Mouse (Mus musculus) frontal cortex, adult 2 months (tissue): ENCODE measurements around the gene Alk. TPM values are rescaled to one million over a fixed set of nuclear protein-coding genes. Genes with fewer than 3 reads are reported as not detected.
A peak's percentile ranks its signal among the peaks of the same experiment; 100 is the strongest.

Source experiments
- DNase-seq, 2 experiments: peaks; one replicate each; pipeline ENCODE4 v3.0.0; 2022; ENCODE audit warnings: low spot score in 1 of 2; ENCODE audit errors: extremely low spot score in 1 of 2
- polyA plus RNA-seq: library from polyadenylated mRNA; depleted of rRNA; stranded (reverse); fragments of >200 nt; gene quantifications from 2 replicates; pipeline ENCODE4 v1.2.3, GENCODE M21; 2012

Alk gene
- polyA plus RNA-seq, 1 experiment = 3.7 TPM

DNA sequence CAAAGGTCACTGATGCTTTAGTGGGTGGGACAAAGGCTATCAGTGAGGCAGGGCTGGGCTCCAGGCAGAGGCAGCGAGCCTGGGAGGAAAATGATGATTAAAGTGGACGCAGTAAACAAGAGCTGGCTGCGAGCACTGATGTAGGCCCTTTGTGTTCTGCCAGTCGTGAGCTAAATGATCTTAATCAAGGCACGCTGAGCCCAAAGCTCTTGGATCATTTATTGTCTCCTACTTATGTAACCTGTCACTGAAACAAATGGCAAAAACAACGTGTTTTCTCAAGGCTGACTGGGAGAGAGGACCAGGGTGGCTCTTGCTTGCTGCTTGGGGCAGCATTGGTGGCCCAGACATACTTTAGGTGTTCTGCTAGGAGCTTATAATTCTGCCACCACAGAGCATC, 663.0 kb downstream of the Alk start:
- DNase-seq = no peak

- DNase-seq = no peak
Observed at GRCm38 (mm10) chr17:71936681-71937080, 667.7 kb downstream of the Alk start.

DNA sequence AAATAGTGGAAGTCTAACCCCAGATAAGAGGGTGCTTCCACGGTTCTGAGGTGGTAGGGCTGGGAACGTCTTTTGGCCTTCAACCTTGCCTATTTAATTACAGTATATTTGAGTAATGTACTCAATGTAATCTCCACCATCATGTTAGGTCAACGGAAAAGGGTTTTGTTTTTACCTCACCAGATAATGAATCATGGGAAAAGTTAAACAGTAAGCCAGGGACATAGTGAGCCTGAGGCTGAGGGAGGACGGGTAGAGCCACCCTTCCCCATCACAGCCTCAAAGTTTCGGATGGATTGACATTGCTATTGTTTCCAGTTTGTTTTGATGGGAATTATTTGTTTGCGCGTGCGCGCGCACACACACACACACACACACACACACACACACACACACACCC, 668.6 kb downstream of the Alk start:
- no peak for DNase-seq

- no peak for DNase-seq
Observed at GRCm38 (mm10) chr17:71935336-71935735, 669.1 kb downstream of the Alk start.

DNA sequence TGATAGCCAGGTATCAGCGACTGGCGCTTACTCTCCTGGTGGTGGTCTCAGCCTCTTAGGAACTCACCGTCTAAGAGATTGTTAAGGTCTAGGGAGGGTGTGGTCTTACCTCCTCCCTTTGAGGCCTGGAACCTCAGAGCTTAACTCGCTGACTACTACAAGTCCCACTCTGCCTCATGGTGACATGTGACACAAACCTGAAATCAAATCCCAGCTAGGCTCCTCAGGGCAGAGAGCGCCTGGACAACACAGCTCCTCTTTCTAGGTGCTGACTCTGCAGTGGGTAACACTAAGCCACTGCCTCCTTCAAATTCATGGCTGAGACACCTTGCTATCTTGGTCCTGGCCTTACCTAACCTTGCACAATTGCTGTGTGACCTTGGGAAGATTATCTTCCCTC, 689.5 kb downstream of the Alk start:
- no peak for DNase-seq

- peak in 1 of 2 experiments; percentile 45 for DNase-seq
Observed at GRCm38 (mm10) chr17:71914541-71914940, 689.9 kb downstream of the Alk start.

DNA sequence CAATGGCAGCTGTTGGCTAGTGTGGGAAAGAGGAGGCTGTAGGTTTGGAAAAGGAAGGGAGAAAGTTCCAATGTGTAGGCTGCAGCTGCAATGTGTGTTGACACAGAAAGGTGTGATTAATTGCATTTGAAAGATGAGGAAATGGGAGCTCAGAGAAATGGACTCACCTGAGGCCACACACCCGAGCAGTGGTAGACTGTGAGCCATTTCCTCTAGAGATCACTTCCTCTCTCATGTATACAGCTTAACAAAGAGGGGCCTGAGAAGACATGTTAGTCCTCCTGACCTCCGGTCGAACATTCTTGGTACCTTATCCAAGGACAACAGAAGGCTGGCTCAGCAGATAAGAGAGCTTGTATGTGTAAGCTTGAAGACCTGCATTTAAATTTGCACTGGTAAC, 691.2 kb downstream of the Alk start:
- DNase-seq = no peak

DNA sequence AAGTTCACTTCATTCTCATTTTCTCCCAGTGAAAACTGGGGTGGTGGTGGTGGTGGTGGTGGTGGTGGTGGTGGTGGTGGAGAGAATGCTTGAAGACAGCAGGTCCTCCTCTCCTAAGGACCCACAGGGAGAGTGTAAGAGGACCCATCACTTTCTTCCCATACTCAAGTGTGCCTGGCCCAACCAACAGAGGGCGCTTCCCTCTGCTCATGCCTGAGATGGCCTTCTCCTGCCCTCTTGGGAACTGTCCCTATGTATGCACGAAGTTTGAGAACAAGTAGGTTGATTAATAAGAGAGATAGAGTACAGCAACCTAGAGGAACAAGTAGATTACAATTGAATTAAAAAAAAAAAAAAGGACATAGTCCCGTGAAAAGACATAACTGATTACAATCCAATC, 695.3 kb downstream of the Alk start:
- peak in 1 of 2 experiments; percentile 26 for DNase-seq

DNA sequence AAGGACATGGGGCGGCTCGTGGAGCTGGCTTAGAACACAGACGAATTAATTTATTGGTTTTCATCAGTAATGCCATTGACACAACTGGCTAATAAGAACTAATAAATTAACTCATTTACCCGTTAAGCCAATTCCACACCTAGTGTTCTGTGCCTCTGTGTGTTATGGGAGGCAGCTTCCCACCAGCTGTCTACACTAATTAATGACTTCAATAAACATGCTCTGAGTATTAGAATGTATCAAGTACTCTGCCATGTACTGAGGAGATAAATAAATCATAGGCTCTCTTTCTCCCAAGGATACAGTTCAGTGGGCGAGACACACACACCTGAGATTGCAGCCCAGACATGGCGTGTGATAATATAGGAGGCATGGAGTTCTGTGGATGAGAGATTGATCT, 723.1 kb downstream of the Alk start:
- no peak for DNase-seq

- DNase-seq = no peak
Observed at GRCm38 (mm10) chr17:71875492-71875891, 728.9 kb downstream of the Alk start.

GRCm38 (mm10) chr17:71874795-71875194, 729.6 kb downstream of the Alk start:
- DNase-seq = no peak

DNA sequence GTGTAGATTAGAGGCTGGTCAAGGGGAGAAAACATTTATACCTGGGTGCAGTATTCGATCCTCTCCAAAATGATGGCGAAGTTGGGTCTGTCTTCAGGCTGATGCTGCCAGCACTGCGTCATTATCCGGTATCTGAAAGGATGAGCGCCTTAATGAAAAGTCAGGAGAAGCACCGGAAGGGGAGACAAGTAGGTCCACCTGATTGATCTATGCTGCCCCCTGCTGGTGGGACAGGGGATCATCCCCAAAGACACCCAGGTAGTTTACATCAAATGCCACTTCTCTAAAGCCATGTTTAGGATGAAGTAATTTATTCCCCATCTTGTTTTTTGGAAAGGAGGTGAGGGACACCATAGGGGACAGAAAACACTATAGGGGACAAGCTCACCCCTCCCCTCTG, 730.4 kb downstream of the Alk start:
- DNase-seq = peak; percentile 38 to 68

DNA sequence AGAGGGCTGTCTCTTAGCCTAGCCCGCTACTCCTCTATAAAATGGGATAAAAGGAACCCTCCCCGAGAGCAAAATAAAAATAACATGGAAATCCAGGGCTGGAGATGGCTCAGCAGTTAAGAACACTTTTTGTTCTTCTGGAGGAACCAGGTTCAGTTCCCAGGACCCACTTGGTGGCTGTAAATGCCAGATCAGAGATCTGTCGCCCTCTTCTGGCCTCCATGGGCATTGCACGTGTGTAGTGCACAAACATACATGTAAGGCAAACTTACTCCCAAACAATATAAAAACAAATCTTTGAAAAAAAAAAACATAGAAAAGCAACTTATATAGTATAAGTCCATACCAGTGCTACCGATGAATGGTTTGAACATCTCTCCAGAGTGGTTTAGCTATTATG, 731.5 kb downstream of the Alk start:
- DNase-seq = peak in 1 of 2 experiments; percentile 19

DNA sequence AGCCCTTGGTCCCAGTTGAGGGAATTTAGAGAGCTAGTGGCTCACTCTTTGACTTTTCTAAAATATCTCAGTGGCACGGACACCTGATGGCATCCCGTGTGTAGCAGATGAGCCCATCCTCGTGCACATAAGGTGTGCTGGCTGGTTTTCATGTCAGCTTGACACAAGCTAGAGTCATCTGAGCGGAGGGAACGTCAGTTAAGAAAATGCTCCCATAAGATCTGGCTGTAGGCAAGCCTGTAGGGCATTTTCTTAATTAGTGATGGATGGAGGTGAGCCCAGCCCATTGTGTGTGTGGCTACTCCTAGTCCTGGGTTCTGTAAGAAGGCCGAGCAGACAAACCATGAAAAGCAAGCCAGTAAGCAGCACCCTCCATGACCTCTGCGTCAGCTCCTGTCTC, 732.4 kb downstream of the Alk start:
- no peak for DNase-seq

DNA sequence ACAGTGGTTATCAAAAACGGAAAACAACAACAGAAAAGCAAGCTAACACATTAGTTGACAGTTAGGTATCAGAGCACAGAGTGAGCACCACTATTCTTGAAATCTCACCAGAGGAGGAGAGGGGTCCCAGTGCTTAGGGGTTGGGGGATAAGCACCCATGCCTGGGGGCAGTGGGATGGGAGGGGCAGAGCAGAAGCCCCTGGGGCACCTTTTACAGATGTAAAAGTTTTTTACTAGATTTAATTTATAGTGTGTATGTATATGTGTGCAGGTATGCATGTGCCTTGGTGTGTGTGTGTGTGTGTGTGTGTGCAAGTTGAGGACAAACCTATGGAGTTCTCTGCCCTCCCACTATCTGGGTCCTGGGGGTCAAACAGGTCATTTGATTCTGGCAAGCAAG, 733.8 kb downstream of the Alk start:
- no peak for DNase-seq

DNA sequence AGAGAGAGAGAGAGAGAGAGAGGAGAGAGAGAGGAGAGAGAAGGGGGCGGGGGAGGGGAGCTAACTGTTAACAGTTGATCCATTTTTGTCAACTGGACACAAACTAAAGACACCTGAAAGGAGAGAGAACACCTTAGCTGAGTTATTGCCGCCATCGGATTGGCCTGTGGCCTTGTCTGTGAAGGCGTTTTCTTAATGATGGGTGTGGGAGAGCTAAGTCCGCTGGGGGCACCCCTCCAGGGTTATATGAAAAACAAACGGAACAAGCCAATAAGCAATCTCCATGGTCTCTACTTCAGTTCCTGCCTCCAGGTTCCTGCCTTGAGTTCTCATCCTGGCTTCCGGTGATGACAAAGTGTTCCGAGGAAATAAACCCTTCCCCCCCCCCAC, 734.2 kb downstream of the Alk start:
- no peak for DNase-seq

DNA sequence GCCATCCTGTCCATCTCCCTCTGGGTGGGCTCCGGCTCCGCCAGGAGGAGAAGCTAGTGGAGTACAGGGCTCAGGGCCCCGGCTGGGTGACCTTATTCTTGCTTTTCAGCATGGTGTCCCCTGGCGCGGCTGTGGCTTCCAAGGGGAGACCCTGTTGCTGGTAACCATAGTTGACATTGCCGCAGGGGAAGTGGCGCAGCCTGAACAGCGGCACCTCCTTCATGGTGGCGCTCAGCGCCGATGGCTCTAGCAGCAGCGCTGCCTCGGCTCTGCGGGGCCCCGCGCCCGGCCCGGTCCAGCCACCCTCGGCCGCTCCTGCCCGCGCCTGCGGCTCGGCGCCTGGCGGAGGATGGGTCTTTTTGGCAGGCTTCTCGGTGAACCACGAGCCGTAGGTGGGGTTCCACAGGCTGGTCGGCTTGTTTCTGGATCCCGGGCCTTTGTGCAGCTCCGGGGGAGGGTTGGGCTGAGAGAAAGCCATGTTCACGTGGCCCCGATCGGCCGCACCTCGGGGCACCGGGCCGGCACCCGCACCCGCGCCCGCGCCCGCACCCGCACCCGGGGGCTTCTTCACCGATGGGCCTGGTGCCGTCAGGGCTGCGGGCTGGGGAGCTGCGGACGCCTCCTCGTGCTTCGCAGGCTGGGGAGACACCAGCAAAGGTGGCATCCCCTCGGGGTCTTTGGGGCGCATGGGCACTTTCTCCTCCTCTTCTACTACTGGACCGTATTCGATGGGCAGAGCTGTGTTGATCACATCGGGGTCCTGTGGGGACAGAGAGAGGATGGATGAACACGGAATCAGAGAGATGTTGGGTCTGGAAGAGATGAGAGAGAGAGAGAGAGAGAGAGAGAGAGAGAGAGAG, 734.8 kb downstream of the Alk start:
- DNase-seq = peak in 1 of 2 experiments; percentile 25

DNA sequence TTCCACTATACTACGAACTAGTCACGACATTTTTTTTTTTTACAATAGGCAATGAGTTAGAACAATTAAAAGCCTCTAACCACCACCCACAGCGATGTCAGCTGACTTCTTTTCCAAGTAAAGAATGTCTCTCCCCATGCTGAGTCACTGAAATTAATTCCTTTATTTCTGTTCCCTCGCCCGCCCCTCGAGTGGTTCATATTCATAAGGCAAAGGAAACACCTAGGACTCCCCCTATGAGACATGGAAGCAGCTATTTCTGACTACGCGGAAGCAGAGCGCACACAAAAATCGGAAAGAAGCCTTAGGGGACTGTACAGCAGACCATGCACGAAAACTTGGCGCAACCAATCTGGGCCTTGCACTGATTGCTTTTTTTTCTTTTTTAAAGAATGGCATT, 735.6 kb downstream of the Alk start:
- DNase-seq = peak in 1 of 2 experiments; percentile 62

GRCm38 (mm10) chr17:71867892-71868291, 736.5 kb downstream of the Alk start:
- no peak for DNase-seq

- no peak for DNase-seq
Observed at GRCm38 (mm10) chr17:71865437-71865836, 739.0 kb downstream of the Alk start.

- DNase-seq = no peak
Observed at GRCm38 (mm10) chr17:71864039-71864438, 740.4 kb downstream of the Alk start.

DNA sequence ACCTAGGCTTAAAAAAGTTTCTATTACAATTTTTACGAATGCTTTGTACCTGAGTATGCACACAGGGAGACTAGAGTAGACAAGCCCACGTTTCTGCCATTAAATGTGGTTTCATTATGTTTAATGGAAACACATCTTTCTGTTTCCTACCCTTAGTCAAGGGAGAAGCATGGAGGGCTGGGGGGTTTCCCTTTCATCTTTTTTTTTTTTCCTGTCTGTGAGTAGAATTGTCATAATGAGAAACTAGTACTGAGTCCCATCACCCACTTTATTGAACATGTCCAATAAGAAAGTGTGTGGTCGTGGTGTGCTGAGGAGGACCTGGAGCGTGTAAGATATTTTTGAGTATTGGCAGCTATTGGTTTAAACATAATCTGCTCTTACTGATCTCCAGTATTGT, 741.5 kb downstream of the Alk start:
- no peak for DNase-seq

- DNase-seq = no peak
Observed at GRCm38 (mm10) chr17:71862184-71862583, 742.2 kb downstream of the Alk start.
